Mouse (Mus musculus) left cerebral cortex, postnatal 14 days (tissue): ENCODE data around the gene Cd276. TPM values are rescaled to one million over a fixed set of nuclear protein-coding genes. Genes with fewer than 3 reads are reported as not detected.

Experiments
- DNase-seq, 2 experiments: peaks; one replicate each; pipeline ENCODE4 v3.0.0; 2021 to 2022; ENCODE audit warnings: low spot score in 2 of 2, mixed read lengths in 1 of 2
- intact Hi-C: fragments of 180-260 bp; cut with DNase I; formaldehyde crosslinking; loops from one replicate; pipeline ENCODE4 v1.15.1; 2025
- total RNA-seq, 2 experiments: library from RNA; stranded (reverse); gene quantifications; 2 replicates each; pipeline ENCODE4 v1.2.3; 2021

The Cd276 gene
- total RNA-seq, 2 experiments from 2014 or later, result 13.2 to 14.6 TPM

GRCm38 (mm10) chr9:58525108-58525507, 30.1 kb downstream of the Cd276 start:
- intact Hi-C loops, result no loop called here
- DNase-seq, result no peak

- intact Hi-C loops, result no loop called here
- DNase-seq, result no peak
Observed at GRCm38 (mm10) chr9:58521883-58522423, 33.3 kb downstream of the Cd276 start.

DNA sequence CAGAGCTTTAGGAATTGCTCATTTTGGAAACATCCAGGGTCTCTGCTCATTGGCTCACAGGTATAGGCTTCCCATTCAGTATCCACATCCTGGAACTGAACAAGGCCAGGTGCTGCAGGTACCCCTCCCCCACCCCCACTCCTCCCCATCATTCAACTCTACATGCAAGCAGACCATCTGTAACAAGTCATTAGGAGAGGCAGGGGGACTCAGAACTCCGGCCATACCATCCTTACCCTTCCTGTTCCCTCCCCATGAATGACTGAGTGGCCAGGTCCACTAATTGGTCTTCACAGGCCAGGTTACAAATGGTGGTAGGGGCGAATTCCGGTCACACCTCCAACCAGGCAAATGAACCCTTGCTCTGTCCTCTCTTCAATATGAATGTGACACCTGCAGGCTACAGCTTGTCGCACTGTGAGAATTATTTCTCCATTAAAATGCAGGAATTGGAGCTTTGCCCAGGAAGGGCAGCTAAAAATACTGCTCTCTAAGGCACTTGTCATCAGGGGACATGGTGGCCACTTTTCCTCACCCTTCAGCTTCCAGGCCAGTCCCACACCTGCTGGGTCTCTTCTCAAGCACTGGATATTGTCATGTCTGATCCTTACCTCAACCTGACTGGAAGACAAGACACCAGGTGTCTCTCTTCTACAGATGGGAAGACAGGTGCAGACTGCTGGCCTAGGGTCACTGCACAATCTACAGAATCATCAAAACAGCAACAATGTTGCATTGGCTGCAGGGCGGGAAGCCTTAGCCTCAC, 34.2 kb downstream of the Cd276 start:
- no peak for DNase-seq
- intact Hi-C loops, result no loop called here

DNA sequence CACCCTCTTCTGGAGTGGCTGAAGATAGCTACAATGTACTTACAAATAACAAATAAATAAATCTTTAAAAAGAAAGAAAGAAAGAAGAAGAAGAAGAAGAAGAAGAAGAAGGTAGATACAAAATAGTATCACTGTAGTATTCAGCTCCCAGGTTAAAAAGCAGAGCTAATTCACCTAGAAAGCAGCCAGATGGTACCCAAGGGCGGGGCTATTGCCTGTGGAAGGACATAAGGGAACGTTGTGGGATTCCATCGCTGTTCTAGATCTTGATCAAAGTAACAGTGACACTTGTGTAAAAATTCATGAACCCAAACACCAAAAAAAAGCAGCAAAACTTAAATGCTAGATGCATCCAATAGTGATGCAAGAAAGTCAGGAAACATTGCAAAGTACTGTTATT, 35.3 kb downstream of the Cd276 start:
- intact Hi-C loops, result no loop called here
- no peak for DNase-seq

- intact Hi-C loops, result no loop called here
- DNase-seq, result no peak
Observed at GRCm38 (mm10) chr9:58517866-58518750, 37.1 kb downstream of the Cd276 start.

- intact Hi-C loops, result no loop called here
- no peak for DNase-seq
Observed at GRCm38 (mm10) chr9:58516480-58516879, 38.8 kb downstream of the Cd276 start.

DNA sequence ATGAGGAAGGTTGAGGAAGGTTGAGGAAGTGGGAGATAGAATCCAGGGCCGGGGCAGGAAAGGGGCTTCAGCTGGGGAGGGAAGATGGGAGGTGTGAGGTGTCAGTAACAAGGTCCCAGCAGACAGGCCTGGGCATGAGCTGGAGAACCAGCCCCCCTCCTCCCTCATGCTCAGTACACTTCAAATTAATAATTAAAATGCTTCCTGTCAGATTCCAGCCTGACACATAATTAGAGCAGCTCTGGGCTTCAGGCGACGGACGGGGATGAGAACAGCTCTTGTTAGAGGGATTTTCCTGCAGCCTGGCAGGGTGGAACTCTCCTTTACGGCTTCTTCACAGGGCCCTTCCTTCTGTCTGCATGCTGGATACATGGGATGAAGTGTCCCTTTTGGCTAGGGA, 41.5 kb downstream of the Cd276 start:
- no peak for DNase-seq
- intact Hi-C loops, result no loop called here

DNA sequence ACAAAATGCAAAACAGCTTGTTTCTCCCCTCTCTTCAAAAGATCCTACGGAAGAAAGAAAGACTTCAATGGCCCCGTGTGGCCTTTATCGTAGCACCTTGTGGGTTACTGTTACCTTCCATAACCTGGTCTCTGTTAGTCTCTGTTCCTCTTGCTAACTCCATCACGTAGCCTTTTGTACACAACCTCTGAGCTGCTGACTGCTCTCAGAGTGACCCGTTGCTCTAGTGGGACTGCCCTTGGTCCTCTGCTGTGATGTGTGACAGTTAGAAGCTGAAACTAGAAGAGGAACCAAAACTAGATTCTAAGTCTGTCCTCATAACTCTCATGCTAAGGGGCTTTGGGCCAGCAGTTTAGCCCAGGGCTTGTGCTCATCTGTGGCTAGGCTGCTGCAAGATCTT, 44.8 kb downstream of the Cd276 start:
- DNase-seq, result no peak
- intact Hi-C loops, result no loop called here

DNA sequence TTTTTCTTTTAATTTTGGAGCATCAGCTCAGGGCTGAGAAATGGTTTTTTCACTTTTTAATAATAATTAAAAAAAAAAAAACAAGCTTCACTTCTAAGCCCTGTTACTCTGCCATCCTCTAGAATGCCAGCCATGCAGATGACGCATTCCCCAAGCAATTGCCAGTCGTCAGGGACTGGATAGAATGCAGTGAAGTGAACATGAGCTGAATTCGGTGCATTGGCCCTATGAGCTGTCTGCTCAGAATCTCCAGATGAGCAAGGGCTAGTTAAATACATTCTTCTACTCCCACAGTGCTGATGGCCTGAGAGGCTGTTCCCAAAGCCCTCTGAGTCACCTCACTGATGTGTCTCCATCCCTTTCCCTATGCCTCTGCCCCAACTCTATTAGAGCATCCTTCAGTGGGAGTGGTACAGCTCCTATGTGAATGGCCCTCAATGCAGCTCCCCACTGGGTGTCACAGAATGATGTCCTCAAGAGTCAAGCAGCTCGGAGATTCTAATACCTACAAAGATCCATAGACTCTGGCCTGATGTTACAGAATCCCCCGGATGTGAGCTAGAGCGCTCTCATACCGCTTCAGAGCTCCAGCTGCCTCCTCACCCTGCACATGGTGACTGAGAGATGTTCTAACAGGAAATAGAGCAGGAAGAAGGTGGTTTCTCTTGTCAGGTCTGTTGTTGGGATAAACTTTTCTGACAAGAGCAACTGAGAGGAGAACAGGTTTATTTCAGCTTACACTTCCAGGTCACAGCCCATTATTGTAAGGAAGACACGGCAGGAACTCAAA, 47.8 kb downstream of the Cd276 start:
- DNase-seq, result no peak
- intact Hi-C loops, result no loop called here

GRCm38 (mm10) chr9:58500946-58501345, 54.3 kb downstream of the Cd276 start:
- DNase-seq, result no peak
- intact Hi-C loops, result no loop called here

DNA sequence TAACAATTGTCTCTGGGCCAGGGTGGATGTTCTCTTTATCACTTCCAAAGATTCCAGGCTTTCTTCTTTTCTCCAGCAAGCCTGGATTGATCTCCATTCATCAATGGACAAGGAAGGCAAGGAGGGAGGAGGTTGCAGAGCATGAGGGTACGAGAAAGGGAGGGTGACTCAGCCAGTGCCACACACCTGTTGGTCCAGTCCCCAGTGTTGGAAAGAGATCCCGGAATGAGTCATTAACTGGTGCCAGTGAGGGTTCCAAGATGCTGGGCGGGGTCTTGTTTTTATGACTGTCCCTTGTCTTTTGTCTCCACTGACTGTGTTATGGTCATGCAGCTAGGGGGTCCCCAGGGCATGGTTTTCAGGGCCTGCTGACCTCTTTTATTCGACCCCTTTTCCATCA, 57.3 kb downstream of the Cd276 start:
- intact Hi-C loops, result no loop called here
- no peak for DNase-seq

GRCm38 (mm10) chr9:58496470-58497182, 58.6 kb downstream of the Cd276 start:
- peak; percentile 52 to 61 for DNase-seq
- intact Hi-C loops, result no loop called here

DNA sequence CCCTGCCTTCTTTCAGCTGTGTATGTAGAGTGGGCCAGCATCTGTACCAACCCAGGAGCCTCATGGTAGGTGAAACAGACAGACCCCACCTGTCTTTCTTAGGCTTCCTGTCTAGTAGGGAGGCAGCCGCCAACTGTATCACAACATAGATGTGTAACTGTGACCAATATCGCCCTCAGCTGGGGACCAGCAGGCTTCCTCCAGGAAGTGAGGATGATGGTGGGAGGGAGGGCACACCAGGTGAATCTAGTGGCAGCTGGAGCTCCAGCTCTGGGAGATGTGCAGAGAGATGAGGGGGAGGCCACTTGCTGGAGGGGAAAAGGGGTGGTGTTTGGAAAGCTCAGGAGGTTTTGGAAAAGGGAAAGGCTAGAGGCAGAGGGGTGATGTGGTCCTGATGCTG, 60.2 kb downstream of the Cd276 start:
- intact Hi-C loops, result no loop called here
- DNase-seq, result peak in 1 of 2 experiments; percentile 35

GRCm38 (mm10) chr9:58490391-58490790, 64.8 kb downstream of the Cd276 start:
- intact Hi-C loops, result no loop called here
- DNase-seq, result no peak

DNA sequence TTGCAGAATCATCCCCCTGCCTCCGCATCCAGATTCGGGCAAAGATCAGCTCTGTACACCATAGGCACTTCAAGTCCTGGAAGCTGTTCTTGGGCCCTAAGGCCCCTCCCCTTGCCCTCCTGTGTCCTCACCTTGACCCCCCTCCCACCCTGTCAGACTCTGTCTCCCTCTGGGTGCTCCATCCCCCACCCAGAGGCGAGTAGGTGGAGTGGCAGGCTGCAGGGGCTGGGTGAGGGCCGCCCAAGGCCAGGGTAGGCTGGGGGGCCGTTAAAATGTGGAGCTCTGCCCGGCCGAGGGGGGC, 65.4 kb downstream of the Cd276 start:
- DNase-seq, result no peak
- intact Hi-C loops, result loop anchor here (2.0 to 5.0 kb wide), 2 partner anchors 48 to 159 kb away; no protein-coding TSS in a partner anchor

GRCm38 (mm10) chr9:58489133-58489864, 65.9 kb downstream of the Cd276 start:
- intact Hi-C loops, result loop anchor here (2.0 to 5.0 kb wide), 2 partner anchors 47 to 158 kb away; no protein-coding TSS in a partner anchor
- no peak for DNase-seq

GRCm38 (mm10) chr9:58487851-58488801, 67.1 kb downstream of the Cd276 start, which contains the start of gene Insyn1:
Gene Insyn1, plus strand, starts transcription at chr9:58488603.
- intact Hi-C loops, result loop anchor here (2.0 to 5.0 kb wide), 2 partner anchors 46 to 157 kb away; no protein-coding TSS in a partner anchor
- DNase-seq, result peak; percentile 43 to 66
